Mouse (Mus musculus) kidney, adult 9 months (tissue): ENCODE data around the gene Gxylt2.
A peak's percentile ranks its signal among the peaks of the same experiment; 100 is the strongest.

ENCODE experiments used
- DNase-seq: peaks from one replicate; pipeline ENCODE4 v3.0.0; 2022

Gxylt2 gene

DNA sequence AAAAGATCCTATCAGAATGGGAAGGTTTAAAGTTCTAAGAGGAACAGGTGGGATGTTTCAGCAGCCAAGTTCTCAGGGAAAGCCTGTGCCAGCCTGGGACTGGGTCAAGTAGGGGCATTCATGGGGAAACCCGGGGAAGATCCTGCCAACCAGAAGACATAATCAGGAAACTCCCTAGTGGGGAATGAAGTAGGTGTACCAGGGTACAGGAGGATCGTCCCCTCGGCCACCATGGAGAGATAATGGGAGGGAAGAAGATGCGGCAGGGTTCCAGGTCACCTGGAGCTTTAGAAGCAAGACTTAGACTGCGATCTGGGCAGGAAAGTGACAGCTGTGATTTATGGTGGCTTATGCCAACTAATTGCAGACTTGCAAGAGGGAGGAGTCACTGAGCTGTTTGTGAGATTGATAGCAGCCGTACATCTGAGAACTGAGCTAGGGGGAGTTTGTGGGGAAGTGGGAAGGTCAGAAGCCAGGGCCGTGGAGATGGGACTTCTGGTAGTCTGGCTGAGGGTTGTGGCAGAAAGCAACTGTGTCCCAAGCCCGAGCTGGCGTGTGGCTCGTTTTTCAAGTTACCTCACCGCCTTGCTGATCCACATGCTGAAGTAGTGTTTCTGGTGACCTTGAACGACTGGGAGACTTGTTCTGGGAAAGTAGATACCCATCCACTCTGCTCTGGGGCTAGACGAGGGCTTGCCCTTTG is 98.0 kb downstream of the Gxylt2 start:
- peak; percentile 18 for DNase-seq

DNA sequence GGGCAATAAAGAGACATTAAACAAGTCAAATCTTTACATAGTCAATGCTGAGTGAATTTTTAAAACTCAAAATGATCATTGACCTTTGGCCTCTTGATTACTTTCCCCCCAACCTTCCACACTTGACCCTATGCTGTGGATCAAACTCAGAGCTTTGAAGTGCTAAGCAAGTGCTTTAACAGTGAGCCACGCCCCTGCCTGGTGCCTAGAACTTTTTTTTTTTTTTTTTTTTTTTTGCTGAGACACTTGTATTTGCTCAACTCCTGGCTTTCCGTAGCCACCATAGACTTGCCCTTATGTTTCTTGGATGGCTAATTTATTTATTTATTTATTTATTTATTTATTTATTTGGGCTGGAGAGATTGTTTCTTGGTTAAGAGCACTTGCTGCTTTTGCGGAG is 98.7 kb downstream of the Gxylt2 start:
- DNase-seq: no peak

DNA sequence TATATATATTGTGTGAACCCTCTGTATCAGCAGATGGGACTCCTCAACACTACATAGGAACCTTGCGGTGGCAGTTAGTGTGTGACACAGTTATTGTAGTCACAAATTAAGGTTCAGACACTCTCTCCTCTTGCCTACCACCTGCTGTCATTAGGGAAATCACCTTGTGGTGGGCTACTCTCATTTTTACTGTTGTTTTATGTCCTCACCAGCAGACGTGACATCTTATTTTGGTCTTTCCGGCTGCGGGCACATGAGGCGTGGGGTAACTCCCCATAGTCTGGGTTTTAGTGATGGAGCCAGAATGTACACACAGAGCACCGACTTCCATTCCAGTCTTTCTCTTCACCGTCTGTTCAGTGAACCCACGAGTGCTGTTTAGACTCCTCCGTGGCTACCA is 102.7 kb downstream of the Gxylt2 start:
- DNase-seq: no peak

- no peak for DNase-seq
These were observed 103.2 kb downstream of the Gxylt2 start for GRCm38 (mm10) chr6:100807746-100808145.

DNA sequence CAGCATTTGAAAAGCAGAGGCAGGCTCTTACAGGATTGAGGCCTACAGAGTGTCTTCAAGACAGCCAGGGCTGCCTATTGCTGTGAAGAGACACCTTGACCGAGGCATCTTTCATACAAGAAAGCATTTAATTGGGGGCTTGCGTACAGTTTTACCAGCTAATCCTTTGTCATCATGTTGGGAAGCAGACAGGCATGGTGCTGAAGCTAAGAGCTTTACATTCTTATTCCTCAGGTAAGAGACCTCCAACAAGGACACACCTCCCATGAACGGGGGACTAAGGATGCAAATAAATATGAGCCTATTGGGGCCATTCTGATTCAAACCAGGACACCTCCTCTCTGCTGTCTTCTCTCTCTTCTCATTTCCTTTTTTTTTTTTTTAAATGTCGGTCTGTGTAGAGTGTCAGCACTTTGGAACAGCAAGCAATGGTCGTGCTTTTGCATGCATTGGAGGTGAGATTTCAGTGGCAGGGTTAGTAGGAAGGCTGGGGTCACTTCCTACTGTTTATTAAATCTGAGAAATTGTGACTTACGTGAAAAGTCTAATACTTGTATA is 103.8 kb downstream of the Gxylt2 start:
- DNase-seq: no peak

- DNase-seq: no peak
These were observed 105.6 kb downstream of the Gxylt2 start for GRCm38 (mm10) chr6:100810117-100810516.

DNA sequence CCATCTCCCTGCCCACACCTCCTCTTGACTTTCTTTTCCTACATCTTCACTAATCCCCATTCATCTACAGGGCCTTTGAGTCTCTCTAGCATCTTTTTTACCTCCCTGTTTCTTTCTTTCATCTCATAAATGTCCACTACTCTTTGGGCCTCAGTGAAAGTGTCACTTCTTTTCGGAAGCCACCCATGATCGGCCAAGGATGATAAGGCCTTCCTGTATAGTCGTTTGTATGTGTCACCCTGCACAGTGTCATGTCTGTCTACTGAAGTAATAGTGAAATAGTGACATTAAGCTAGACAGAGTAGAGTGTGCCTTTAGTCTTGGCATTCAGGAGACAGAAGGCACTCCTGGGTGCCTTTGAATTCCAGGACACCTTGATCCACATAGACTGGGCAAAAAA is 107.2 kb downstream of the Gxylt2 start:
- no peak for DNase-seq

DNA sequence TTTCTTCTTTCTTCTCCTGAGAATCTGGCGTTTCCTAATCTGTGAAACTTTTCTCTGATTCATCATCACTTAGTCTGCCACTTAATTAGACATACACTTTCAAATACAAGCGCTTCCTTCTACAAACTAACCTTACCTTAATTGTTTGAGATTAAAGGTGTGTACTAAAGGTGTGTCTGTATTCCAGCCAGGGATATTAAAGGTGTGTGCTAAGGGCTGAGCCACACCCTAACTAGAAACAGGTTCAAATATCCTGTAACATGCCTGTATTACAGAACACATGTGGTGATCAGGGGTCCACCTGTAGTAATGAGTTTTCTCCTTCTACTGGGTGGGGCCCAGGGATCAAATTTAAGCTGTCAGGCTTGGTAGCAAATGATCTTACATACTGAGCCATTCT is 116.8 kb downstream of the Gxylt2 start:
- DNase-seq: no peak

- DNase-seq: no peak
These were observed 118.8 kb downstream of the Gxylt2 start for GRCm38 (mm10) chr6:100823356-100823755.

- DNase-seq: no peak
These were observed 119.9 kb downstream of the Gxylt2 start for GRCm38 (mm10) chr6:100824381-100824965.

DNA sequence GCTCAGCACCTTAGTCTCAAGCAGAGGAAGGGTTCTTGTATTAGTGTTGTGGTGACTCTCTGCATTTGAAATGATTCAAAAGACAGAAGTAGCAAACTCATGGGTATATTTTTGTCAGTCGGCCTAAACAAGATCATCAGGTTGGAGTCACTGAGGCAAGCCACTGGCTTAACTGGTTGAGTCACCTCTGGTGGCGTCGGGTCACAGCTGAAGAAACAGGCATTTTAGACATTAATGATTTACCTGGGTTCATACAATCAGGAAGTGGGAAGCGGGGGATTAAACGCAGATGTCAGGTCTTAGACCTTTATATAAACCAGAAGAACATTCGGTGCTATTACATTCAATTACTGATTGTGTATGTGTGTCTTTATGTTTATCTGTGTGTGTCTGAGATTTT is 121.5 kb downstream of the Gxylt2 start:
- peak; percentile 67 for DNase-seq

DNA sequence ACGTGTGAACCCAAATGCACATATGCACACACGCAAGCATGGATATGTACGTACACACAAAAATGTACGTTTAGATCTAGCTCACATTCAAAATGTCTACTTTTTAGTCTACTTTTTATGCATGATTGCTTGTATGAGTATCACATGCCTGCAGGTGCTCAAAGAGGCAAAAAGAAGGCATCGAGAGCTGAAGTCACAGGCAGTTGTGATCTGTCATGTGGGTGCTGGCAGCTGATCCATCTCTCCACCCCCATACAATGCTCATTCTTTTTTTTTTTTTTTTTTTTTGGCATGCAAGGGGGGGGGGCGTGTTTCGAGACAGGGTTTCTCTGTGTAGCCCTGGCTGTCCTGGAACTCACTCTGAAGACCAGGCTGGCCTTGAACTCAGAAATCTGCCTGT is 124.0 kb downstream of the Gxylt2 start:
- no peak for DNase-seq

DNA sequence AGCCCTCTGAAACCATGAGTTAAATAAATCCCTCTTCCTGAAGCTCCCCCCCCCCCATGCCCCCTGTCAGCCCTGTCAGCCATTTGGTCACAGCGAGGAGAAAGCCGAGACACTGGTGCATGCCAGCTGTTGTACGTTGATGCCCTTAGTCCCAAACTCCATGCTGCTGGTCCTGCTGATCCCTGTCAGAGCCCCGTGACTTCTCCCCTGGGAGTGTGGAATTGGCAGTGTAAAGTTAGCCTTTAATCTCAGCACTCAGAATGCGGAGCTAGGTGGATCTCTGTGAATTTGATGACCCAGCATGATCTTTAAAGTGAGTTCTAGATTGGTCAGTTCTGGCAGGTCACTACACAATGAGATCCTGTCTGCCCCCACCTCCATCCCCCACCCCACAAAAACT is 125.2 kb downstream of the Gxylt2 start:
- DNase-seq: no peak

- DNase-seq: no peak
These were observed 126.7 kb downstream of the Gxylt2 start for GRCm38 (mm10) chr6:100831188-100831587.

DNA sequence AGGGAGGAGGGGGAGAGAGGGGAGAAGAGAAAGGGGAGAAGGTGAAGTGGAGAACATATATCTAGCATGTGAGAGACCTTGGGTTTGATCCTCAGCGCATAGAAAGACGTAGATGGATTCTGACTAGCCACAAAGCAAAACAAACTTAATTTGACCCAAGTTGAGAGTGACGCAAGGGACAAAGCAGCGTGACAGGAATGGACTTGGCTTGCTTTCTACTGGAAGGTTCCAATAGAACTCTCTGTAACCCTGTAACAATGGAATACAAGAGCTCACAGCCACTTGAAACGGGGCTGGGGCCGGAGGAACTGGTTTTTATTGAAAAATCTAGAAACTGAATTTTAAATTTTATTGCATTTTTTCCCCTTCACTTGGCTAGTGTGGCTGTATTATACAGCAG is 127.2 kb downstream of the Gxylt2 start:
- DNase-seq: no peak

GRCm38 (mm10) chr6:100833355-100833754 is 128.8 kb downstream of the Gxylt2 start, which contains the start of gene Ppp4r2:
Ppp4r2 (plus strand) TSS chr6:100833622.
- DNase-seq: peak; percentile 93

DNA sequence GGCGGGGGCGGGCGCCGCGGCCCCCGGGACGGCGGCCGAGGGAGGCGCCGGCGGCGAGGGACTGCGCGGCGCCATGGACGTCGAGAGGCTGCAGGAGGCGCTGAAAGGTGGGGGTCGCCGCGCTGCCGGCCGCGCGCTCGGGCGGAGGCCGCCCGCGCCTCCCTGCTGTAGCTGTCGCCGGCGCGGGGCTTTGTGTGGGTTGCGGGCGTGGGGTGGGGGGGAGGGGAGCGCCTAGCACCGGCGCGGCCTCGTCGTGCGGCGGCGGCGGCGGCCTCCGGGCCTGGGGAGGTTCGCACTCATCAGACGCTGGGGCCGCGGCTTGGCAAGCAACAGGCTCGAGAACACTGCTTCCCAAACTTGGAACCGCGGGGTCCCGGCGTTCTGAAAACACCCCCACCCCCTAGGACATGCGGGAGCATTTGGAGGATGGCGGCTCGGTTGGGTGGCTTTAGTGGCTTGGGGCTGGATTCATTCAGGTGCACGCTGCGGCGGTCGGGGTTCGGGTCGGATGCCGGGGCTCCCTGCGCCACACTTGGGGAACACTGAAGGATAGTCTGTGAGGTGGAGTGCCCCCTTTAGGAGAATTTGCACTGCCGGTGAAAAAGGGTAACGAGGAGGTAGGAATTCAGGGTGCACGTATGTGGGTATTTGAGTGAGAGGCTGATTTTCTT is 129.4 kb downstream of the Gxylt2 start:
- DNase-seq: peak; percentile 54

GRCm38 (mm10) chr6:100834489-100835160 is 130.1 kb downstream of the Gxylt2 start:
- no peak for DNase-seq

- no peak for DNase-seq
These were observed 140.5 kb downstream of the Gxylt2 start for GRCm38 (mm10) chr6:100845058-100845457.

- DNase-seq: no peak
These were observed 142.7 kb downstream of the Gxylt2 start for GRCm38 (mm10) chr6:100847264-100847663.

GRCm38 (mm10) chr6:100848682-100849375 is 144.3 kb downstream of the Gxylt2 start:
- DNase-seq: no peak

- DNase-seq: no peak
These were observed 146.1 kb downstream of the Gxylt2 start for GRCm38 (mm10) chr6:100850671-100851081.

GRCm38 (mm10) chr6:100851083-100851482 is 146.5 kb downstream of the Gxylt2 start:
- no peak for DNase-seq
